Mouse (Mus musculus): ENCODE measurements around the gene Cldn10.

Gene Cldn10

DNA sequence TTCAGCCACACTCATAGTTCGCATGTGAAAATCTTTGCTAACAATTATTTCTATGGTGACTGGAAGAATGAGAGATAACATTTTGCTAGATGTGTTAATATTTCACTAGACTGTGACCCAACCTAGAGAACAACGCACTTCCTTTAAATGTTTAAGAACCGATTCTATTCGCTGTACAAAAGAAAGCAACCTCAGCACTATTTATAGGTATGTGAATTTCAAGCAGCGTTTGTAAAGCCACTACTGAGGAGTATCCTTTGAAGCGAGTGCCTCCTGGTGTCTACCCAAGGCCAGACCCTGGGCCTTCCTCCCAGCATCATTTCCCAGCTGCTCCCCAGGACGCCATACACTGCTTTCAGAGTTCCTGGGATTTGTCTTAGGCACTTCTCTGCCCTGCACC is 132.9 kb downstream of the Cldn10 start:
- DNase-seq = no peak

DNA sequence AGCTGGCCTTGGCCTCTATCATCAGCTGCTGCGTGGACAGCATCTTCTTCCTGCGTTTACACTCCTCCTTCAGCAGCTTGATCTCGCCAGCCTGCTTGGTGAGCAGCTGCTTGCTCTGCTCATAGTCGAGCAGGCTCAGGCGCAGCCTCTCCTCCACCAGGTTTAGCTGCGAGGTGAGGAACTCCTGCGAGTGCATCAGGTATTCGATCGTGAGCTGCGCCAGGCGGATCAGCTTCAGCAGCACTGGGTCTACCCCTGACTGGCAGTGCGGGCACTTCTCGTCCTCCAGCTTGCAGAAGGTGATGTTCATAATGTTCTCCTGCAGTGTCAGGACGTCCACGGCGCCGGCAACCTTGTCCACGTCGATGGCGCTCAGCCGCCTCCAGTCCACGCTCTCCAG is 134.5 kb downstream of the Cldn10 start:
- no peak for DNase-seq

DNA sequence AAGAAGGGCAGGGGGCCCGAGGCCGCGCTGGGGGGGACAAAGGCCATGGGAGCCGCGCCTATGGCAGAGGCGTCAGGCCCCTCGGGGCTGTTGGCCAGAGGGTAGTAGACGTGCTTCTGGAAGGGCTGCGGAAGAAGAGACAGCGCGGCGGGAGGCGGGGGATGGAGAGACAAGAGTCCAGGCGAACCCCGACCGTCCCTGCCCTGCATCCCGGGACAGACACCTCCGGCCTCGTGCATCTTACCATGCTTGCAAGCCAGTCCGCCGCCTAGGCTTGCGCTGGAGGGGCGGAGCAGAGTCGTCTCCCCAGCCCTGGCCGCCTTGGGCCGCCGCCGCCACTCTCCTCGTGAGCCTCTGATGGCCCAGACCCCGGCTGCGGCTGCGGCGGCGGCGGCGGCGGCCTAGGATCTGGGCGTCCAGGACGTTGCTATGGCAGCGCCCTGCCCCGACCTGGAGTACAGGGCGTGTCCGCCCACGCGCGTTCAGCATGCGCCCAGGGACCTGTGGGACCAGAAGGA is 135.0 kb downstream of the Cldn10 start:
- DNase-seq = peak; percentile 41 to 67

Measured in lung, postnatal 4 days (tissue).